Mouse (Mus musculus): ENCODE data around the gene Lsr. TPM values are rescaled to one million over a fixed set of nuclear protein-coding genes. Genes with fewer than 3 reads are reported as not detected.
"Not testable (repeated sequence)": the region's sequence is repeated elsewhere in the genome, so short reads cannot be mapped to it uniquely, and the experiment has no call there.

The Lsr gene
- polyA plus RNA-seq, 1 experiment from 2014 or later: 17.0 TPM

- 95% methylated on average over 9 of the region's 9 CpGs for WGBS
- peaks cover 34% of the 10 kb centered on the region for H3K4me1 ChIP-seq (replicated peaks)
- H3K9ac ChIP-seq: no peak overlapping the region
Observed at GRCm38 (mm10) chr7:30958866-30959487, 14.3 kb downstream of the Lsr start.

GRCm38 (mm10) chr7:30958109-30958865 lies 15.0 kb downstream of the Lsr start:
- H3K4me3 ChIP-seq: peak overlapping the region; percentile 94
- peak overlapping the region; percentile 94 for H3K4me2 ChIP-seq
- no peaks in the 10 kb centered on the region for H3K9me3 ChIP-seq
- WGBS: 70% methylated on average over 28 of the region's 28 CpGs
- H3K9ac ChIP-seq: peak overlapping the region; percentile 100
- peak overlapping the region; percentile 99 for H3K27ac ChIP-seq (replicated peaks)
- H3K27me3 ChIP-seq: no peaks in the 10 kb centered on the region
- ATAC-seq (ENCODE audit: low read depth): no peak
- H3K36me3 ChIP-seq: peaks cover 34% of the 10 kb centered on the region
- peaks cover 36% of the 10 kb centered on the region for H3K4me1 ChIP-seq (replicated peaks)

More at GRCm38 (mm10) chr7:30958866-30959487, 14.3 kb downstream of the Lsr start:
- Histone ChIP-seq H3K27ac (replicated peaks) (no peak overlapping the region), H3K4me3 (no peak overlapping the region), H3K27me3 (no peaks in the 10 kb centered on the region), H3K9me3 (no peaks in the 10 kb centered on the region), H3K36me3 (peaks cover 27% of the 10 kb centered on the region), H3K4me2 (peak overlapping the region; percentile 94)
- ATAC-seq (ENCODE audit: low read depth): no peak

- peaks cover 43% of the 10 kb centered on the region for H3K36me3 ChIP-seq
- H3K27me3 ChIP-seq: no peaks in the 10 kb centered on the region
- peak overlapping the region; percentile 99 for H3K27ac ChIP-seq (replicated peaks)
- ATAC-seq (ENCODE audit: low read depth): peak; percentile 54
- peak overlapping the region; percentile 94 for H3K4me3 ChIP-seq
- H3K9ac ChIP-seq: peak overlapping the region; percentile 100
- under 1% methylated on average over 43 of the region's 43 CpGs for WGBS
- H3K4me1 ChIP-seq (replicated peaks): peaks cover 42% of the 10 kb centered on the region
- H3K9me3 ChIP-seq: no peaks in the 10 kb centered on the region
- H3K4me2 ChIP-seq: peak overlapping the region; percentile 94
Observed at GRCm38 (mm10) chr7:30957367-30957783, 15.9 kb downstream of the Lsr start.

- no peaks in the 10 kb centered on the region for H3K9me3 ChIP-seq
- peak within 1 kb of the TSS; percentile 94 for H3K4me3 ChIP-seq
- H3K4me1 ChIP-seq (replicated peaks): peaks cover 47% of the 10 kb centered on the region
- H3K27ac ChIP-seq (replicated peaks): peak within 1 kb of the TSS; percentile 99
- H3K4me2 ChIP-seq: peak within 1 kb of the TSS; percentile 94
- under 1% methylated on average over 44 of the region's 82 CpGs for WGBS
- H3K9ac ChIP-seq: peak within 1 kb of the TSS; percentile 100
- H3K36me3 ChIP-seq: peaks cover 48% of the 10 kb centered on the region
- peak; percentile 44 for ATAC-seq (ENCODE audit: low read depth)
- H3K27me3 ChIP-seq: no peaks in the 10 kb centered on the region
Observed at GRCm38 (mm10) chr7:30956756-30957366, 16.4 kb downstream of the Lsr start, which contains the start of gene Usf2. TSS of gene Usf2 (minus strand) at chr7:30956803.

GRCm38 (mm10) chr7:30956357-30956751 lies 16.9 kb downstream of the Lsr start:
- H3K4me1 ChIP-seq (replicated peaks): peaks cover 47% of the 10 kb centered on the region
- no peaks in the 10 kb centered on the region for H3K9me3 ChIP-seq
- peak overlapping the region; percentile 94 for H3K4me2 ChIP-seq
- no peaks in the 10 kb centered on the region for H3K27me3 ChIP-seq
- H3K9ac ChIP-seq: peak overlapping the region; percentile 100
- H3K36me3 ChIP-seq: peaks cover 53% of the 10 kb centered on the region
- WGBS: 1% methylated on average over 32 of the region's 49 CpGs
- peak overlapping the region; percentile 94 for H3K4me3 ChIP-seq
- H3K27ac ChIP-seq (replicated peaks): peak overlapping the region; percentile 99
- ATAC-seq (ENCODE audit: low read depth): peak; percentile 58

GRCm38 (mm10) chr7:30955584-30956356 lies 17.5 kb downstream of the Lsr start:
- no peaks in the 10 kb centered on the region for H3K27me3 ChIP-seq
- H3K9me3 ChIP-seq: no peaks in the 10 kb centered on the region
- peak overlapping the region; percentile 94 for H3K4me3 ChIP-seq
- peaks cover 47% of the 10 kb centered on the region for H3K4me1 ChIP-seq (replicated peaks)
- H3K27ac ChIP-seq (replicated peaks): peak overlapping the region; percentile 99
- H3K9ac ChIP-seq: peak overlapping the region; percentile 100
- WGBS: under 1% methylated on average over 58 of the region's 64 CpGs
- peaks cover 59% of the 10 kb centered on the region for H3K36me3 ChIP-seq
- peak; percentile 73 for ATAC-seq (ENCODE audit: low read depth)
- H3K4me2 ChIP-seq: peak overlapping the region; percentile 94

GRCm38 (mm10) chr7:30954971-30955520 lies 18.2 kb downstream of the Lsr start:
- peak overlapping the region; percentile 94 for H3K4me2 ChIP-seq
- peaks cover 66% of the 10 kb centered on the region for H3K36me3 ChIP-seq
- 75% methylated on average over 12 of the region's 12 CpGs for WGBS
- no peaks in the 10 kb centered on the region for H3K27me3 ChIP-seq
- H3K27ac ChIP-seq (replicated peaks): no peak overlapping the region
- peaks cover 47% of the 10 kb centered on the region for H3K4me1 ChIP-seq (replicated peaks)
- ATAC-seq (ENCODE audit: low read depth): no peak
- peak overlapping the region; percentile 100 for H3K9ac ChIP-seq
- no peaks in the 10 kb centered on the region for H3K9me3 ChIP-seq
- peak overlapping the region; percentile 94 for H3K4me3 ChIP-seq

GRCm38 (mm10) chr7:30954036-30954435 lies 19.2 kb downstream of the Lsr start:
- ATAC-seq (ENCODE audit: low read depth): no peak
- H3K9me3 ChIP-seq: no peaks in the 10 kb centered on the region
- 89% methylated on average over 3 of the region's 3 CpGs for WGBS
- peaks cover 39% of the 10 kb centered on the region for H3K4me1 ChIP-seq (replicated peaks)
- H3K27me3 ChIP-seq: no peaks in the 10 kb centered on the region
- H3K9ac ChIP-seq: no peak overlapping the region
- no peak overlapping the region for H3K27ac ChIP-seq (replicated peaks)
- no peak overlapping the region for H3K4me3 ChIP-seq
- H3K36me3 ChIP-seq: peaks cover 70% of the 10 kb centered on the region
- H3K4me2 ChIP-seq: no peak overlapping the region

GRCm38 (mm10) chr7:30953459-30953858 lies 19.8 kb downstream of the Lsr start:
- WGBS: 91% methylated on average over 6 of the region's 6 CpGs
- H3K36me3 ChIP-seq: peaks cover 69% of the 10 kb centered on the region

GRCm38 (mm10) chr7:30952441-30953265 lies 20.6 kb downstream of the Lsr start:
- Histone ChIP-seq H3K4me3 (no peak overlapping the region), H3K36me3 (peaks cover 69% of the 10 kb centered on the region), H3K9ac (0 out of 2 replicates have a peak overlapping the region, but pooled peaks have one; percentile 22), H3K4me2 (no peak overlapping the region), H3K4me1 (replicated peaks) (peaks cover 26% of the 10 kb centered on the region), H3K27ac (replicated peaks) (no peak overlapping the region), H3K9me3 (no peaks in the 10 kb centered on the region), H3K27me3 (no peaks in the 10 kb centered on the region)
- no peak for ATAC-seq (ENCODE audit: low read depth)
- 92% methylated on average over 16 of the region's 16 CpGs for WGBS

More at GRCm38 (mm10) chr7:30953459-30953858, 19.8 kb downstream of the Lsr start:
- Histone ChIP-seq H3K27ac (replicated peaks) (no peak overlapping the region), H3K9me3 (no peaks in the 10 kb centered on the region), H3K4me2 (no peak overlapping the region), H3K4me3 (no peak overlapping the region), H3K27me3 (no peaks in the 10 kb centered on the region), H3K9ac (no peak overlapping the region), H3K4me1 (replicated peaks) (peaks cover 34% of the 10 kb centered on the region)
- ATAC-seq (ENCODE audit: low read depth): no peak

- not testable (repeated sequence) for H3K27ac ChIP-seq (replicated peaks); H3K9me3 ChIP-seq; ATAC-seq (ENCODE audit: low read depth); H3K4me3 ChIP-seq; H3K4me2 ChIP-seq; H3K27me3 ChIP-seq; H3K9ac ChIP-seq
- Histone ChIP-seq H3K36me3 (peaks cover 81% of the 10 kb centered on the region), H3K4me1 (replicated peaks) (peaks cover 16% of the 10 kb centered on the region)
- WGBS: 94% methylated on average over 3 of the region's 3 CpGs
Observed at GRCm38 (mm10) chr7:30949902-30950301, 23.4 kb downstream of the Lsr start.
